Comparison of ENCODE assay signal across 30 mouse cellular contexts in the genomic region with DNA sequence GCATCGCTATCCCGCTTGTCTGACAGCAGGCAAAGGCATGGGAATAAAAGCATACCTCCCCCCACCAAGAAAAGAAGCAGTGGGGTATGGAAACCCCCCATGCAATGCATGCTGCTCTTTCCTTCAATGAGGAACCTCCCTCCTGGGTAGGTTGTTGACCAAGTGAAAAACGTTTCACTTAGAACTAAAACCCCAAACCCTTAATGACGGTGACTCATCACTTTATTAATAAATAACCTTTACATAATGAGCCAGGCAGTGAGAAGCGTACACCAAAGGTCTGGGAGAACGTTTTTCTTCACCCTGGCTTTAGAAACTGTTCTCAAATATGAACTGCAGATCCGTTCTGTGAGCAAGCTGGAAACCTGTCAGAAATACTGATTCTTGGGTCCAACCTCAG.
"Had no signal": no experiment of that assay in that cellular context is flagged by ENCODE, and none has a peak within 500 bp of the region (broad histone marks: within the 10 kb centered on the region; RNA-seq: fewer than 3 reads in every experiment).

No protein-coding gene starts in this region.

- DNase-seq: left cerebral cortex, postnatal 4 days; liver; liver, embryonic 13.5 days; liver, postnatal 0 days; lung, adult 18-20 months; lung, adult 2 months; lung, embryonic 14.5 days; lung, postnatal 10 days; lung, postnatal 14 days; lung, postnatal 36 days; lung, postnatal 4 days; midbrain, embryonic 14.5 days had no signal

- H3K27ac ChIP-seq: limb, embryonic 10.5 days; limb, embryonic 12.5 days; limb, embryonic 13.5 days; limb, embryonic 15.5 days; liver, embryonic 12.5 days; liver, embryonic 13.5 days; liver, embryonic 14.5 days; liver, embryonic 15.5 days; lung, embryonic 15.5 days; macrophage; midbrain, embryonic 10.5 days; midbrain, embryonic 12.5 days; midbrain, embryonic 13.5 days; midbrain, embryonic 15.5 days; neural tube, embryonic 12.5 days had no signal

- H3K27me3 ChIP-seq: limb, embryonic 12.5 days; limb, embryonic 13.5 days; limb, embryonic 15.5 days; liver, embryonic 12.5 days; liver, embryonic 13.5 days; liver, embryonic 15.5 days; lung, embryonic 15.5 days; megakaryocyte, embryonic 14.5 days; midbrain, embryonic 12.5 days; midbrain, embryonic 13.5 days; midbrain, embryonic 15.5 days; neural tube, embryonic 12.5 days had no signal

- ATAC-seq: liver, embryonic 12.5 days; liver, postnatal 0 days; lung, postnatal 0 days; midbrain, embryonic 13.5 days; midbrain, embryonic 15.5 days; midbrain, embryonic 16.5 days had no signal

- H3K4me3 ChIP-seq: limb, embryonic 10.5 days; limb, embryonic 12.5 days; limb, embryonic 13.5 days; limb, embryonic 15.5 days; liver, embryonic 12.5 days; liver, embryonic 13.5 days; liver, embryonic 15.5 days; lung, embryonic 15.5 days; megakaryocyte, embryonic 14.5 days; midbrain, embryonic 10.5 days; midbrain, embryonic 12.5 days; midbrain, embryonic 13.5 days; midbrain, embryonic 15.5 days; myocyte; neural tube, embryonic 12.5 days had no signal
